Mouse (Mus musculus) thymus, adult 2 months (tissue): ENCODE measurements around the gene Atp8a2.
"Not testable (repeated sequence)": the region's sequence is repeated elsewhere in the genome, so short reads cannot be mapped to it uniquely, and the experiment has no call there.

Experiments used
- CTCF ChIP-seq: fragments of 200-500 bp; IDR thresholded peaks from 2 replicates; pipeline ENCODE4 v1.5.1; 2012; ENCODE audit warnings: mild to moderate bottlenecking, control low read depth, low read length, moderate library complexity, borderline replicate concordance; ENCODE audit not compliant: control insufficient read depth, poor library complexity, insufficient read depth; ENCODE audit errors: extremely low read depth
- POLR2A ChIP-seq: fragments of 200-500 bp; IDR thresholded peaks from 2 replicates; pipeline ENCODE4 v1.6.1; 2012; ENCODE audit warnings: mild to moderate bottlenecking, low read length, control low read depth, moderate library complexity; ENCODE audit not compliant: control insufficient read depth, poor library complexity, insufficient read depth; ENCODE audit errors: extremely low read depth

DNA sequence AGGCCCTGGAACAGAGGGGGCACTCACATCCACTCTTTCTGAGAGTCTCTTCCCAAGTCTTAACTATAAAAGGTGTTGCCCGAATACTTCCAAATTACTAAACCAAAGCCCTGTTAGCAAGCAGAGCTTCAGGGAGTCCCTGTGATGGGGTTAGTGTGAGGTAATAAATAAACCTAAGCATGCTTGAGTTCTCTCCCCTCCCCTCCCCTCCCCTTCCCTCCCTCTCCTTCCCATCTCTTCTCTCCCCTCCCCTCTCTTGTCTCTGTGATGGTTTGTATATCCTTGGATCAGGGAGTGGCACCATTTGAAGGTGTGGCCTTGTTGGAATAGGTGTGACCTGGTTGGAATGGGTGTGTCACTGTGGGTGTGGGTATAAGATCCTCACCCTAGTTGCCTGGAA lies 267.8 kb downstream of the Atp8a2 start:
- not testable (repeated sequence) for TF ChIP-seq POLR2A, CTCF
